Mouse (Mus musculus): ENCODE results near the gene Vma21-ps.
"Not testable (repeated sequence)": the region's sequence is repeated elsewhere in the genome, so short reads cannot be mapped to it uniquely, and the experiment has no call there.

Vma21-ps gene

DNA sequence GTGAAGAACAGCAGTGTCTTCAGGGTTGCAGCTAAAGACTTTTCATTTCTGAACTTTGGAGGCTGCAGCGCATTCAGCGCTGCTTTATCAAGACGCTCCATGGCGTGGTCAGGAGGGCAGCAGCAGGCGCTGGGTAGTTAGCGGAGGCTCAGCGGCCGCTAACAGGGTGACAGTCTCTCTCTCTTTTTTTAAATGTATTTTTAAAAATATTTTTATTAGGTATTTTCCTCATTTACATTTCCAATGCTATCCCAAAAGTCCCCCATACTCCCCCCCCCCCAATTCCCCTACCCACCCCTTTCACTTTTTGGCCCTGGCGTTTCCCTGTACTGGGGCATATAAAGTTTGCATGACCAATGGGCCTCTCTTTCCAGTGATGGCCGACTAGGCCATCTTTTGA is at the start of gene Vma21-ps:
Vma21-ps (minus strand) TSS at position 101 of the 400 bp plus-strand sequence.
- not testable (repeated sequence) for DNase-seq

DNA sequence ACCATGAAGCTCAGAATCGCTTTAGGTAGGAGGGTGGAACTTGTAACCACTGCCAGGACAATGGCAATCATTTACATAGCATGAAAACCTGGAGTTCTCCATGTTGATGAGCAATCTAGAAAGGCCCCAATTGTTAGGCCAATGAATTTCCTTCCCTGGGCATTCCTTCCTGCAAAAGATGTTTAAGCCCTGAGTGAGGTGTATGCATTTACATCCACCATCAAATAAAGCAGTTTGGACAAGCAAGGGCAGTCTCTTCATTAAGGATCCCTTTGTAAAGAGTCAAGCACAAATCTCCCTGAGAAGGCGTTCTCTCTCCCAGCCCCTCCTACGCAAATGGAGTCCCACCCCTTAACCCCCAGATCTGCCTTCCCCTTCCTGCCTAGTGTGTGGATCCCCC is 46.0 kb upstream of the Vma21-ps start:
- DNase-seq, result no peak

DNA sequence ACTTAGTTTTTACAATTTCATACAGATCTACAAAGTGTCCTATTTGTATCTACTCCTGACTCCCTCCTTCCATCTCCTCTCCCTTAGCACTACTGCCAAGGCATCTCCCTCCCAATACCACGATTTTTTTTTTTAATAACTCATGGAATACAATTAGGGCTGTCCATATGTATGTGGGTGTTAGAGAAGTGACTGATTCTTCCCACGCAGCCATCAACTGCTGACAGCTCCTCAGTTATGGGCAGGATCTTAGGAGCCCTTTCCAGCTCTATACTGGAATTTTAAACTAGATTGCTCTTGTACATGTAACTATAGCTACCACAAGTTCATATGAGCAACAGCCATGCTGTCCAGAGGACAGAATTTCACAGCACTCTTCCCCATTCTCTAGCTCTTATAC is 33.6 kb upstream of the Vma21-ps start:
- DNase-seq, result no peak

GRCm38 (mm10) chr4:52526464-52526863 is 29.4 kb upstream of the Vma21-ps start:
- no peak for DNase-seq

GRCm38 (mm10) chr4:52519301-52519700 is 22.3 kb upstream of the Vma21-ps start:
- no peak for DNase-seq

DNA sequence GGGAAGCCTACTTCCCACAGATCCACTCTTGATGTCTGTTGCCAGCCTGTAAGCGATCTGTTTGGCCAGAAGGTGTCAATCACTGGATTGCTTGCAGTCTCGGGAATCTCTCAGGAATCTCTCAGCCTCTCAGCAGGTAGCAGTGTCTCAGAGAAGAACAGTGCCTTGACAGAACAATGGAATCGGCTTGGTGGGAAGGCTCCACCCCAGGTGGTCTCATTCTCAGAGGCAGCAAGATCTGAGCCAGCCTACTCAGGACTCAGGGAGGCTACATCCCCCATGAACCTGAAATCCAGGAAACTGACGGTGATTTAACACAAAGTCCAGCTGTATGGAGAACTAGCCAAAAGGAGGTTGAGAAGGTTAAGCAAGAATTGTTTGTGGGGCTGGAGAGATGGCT is 20.5 kb upstream of the Vma21-ps start:
- no peak for DNase-seq

- no peak for DNase-seq
These were observed 9.6 kb downstream of the Vma21-ps start for GRCm38 (mm10) chr4:52487486-52487885.

GRCm38 (mm10) chr4:52473431-52473830 is 23.6 kb downstream of the Vma21-ps start:
- DNase-seq, result no peak

- no peak for DNase-seq
These were observed 35.7 kb downstream of the Vma21-ps start for GRCm38 (mm10) chr4:52461321-52461720.

DNA sequence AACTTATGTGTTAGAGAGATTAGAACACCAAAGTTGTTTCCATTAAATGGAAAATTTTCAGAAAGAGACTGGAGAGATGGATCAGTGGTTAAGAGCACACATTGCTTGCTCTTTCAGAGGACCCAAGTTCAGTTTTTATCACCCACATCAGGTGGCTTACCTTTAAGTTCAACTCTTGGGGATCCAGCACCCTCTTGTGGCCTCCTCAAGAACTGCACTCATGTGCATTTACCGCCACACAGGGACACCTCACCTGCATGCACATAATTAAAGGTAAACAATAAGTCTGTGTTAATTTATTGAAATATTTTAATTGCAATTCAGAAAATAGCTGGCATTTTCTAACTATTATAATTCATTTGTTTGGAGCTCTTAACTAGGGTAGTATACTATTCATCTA is 37.3 kb downstream of the Vma21-ps start:
- no peak for DNase-seq

Data from lung, postnatal 10 days (tissue).